Mouse (Mus musculus): Measurements from ENCODE around the gene Csrnp1. TPM values are rescaled to one million over a fixed set of nuclear protein-coding genes. Genes with fewer than 3 reads are reported as not detected.
A peak's percentile ranks its signal among the peaks of the same experiment; 100 is the strongest.

Gene Csrnp1
- polyA plus RNA-seq, 1 experiment from 2014 or later: 1.1 TPM

GRCm38 (mm10) chr9:119978151-119978810 lies 6.2 kb downstream of the Csrnp1 start:
- Histone ChIP-seq H3K4me3 (ENCODE audit: low read depth, low read length) (no peak overlapping the region), H3K36me3 (ENCODE audit: control insufficient read depth, insufficient read depth, low read length) (no peaks in the 10 kb centered on the region), H3K27ac (ENCODE audit: low read depth, low read length) (no peak overlapping the region; the same call in 1 of the 2 replicates), H3K9me3 (ENCODE audit: control insufficient read depth, low read length) (no peaks in the 10 kb centered on the region), H3K27me3 (replicated peaks; ENCODE audit: control insufficient read depth, insufficient read depth, low read length) (no peaks in the 10 kb centered on the region), H3K4me1 (replicated peaks; ENCODE audit: control insufficient read depth, insufficient read depth, low read length) (peaks cover 61% of the 10 kb centered on the region), H3K9ac (ENCODE audit: low read depth, low read length) (no peak overlapping the region), H3K4me2 (peak overlapping the region; percentile 42)
- DNase-seq (ENCODE audit: low spot score) (no peak), ATAC-seq (replicated peaks; ENCODE audit: low FRiP score) (no peak)
- WGBS: 37% methylated on average over 9 of the region's 9 CpGs

GRCm38 (mm10) chr9:119977557-119978060 lies 6.8 kb downstream of the Csrnp1 start:
- WGBS: 34% methylated on average over 5 of the region's 5 CpGs
- no peak overlapping the region for H3K9ac ChIP-seq (ENCODE audit: low read depth, low read length)

GRCm38 (mm10) chr9:119976704-119977556 lies 7.5 kb downstream of the Csrnp1 start:
- H3K27me3 ChIP-seq (replicated peaks; ENCODE audit: control insufficient read depth, insufficient read depth, low read length): no peaks in the 10 kb centered on the region
- H3K9ac ChIP-seq (ENCODE audit: low read depth, low read length): no peak overlapping the region
- H3K4me3 ChIP-seq (ENCODE audit: low read depth, low read length): no peak overlapping the region
- peak overlapping the region; percentile 42 for H3K4me2 ChIP-seq
- DNase-seq (ENCODE audit: low spot score) (no peak), ATAC-seq (replicated peaks; ENCODE audit: low FRiP score) (no peak)
- WGBS: 20% methylated on average over 17 of the region's 17 CpGs
- H3K27ac ChIP-seq (ENCODE audit: low read depth, low read length): no peak overlapping the region
- peaks cover 53% of the 10 kb centered on the region for H3K4me1 ChIP-seq (replicated peaks; ENCODE audit: control insufficient read depth, insufficient read depth, low read length)
- no peaks in the 10 kb centered on the region for H3K9me3 ChIP-seq (ENCODE audit: control insufficient read depth, low read length)
- H3K36me3 ChIP-seq (ENCODE audit: control insufficient read depth, insufficient read depth, low read length): peaks cover 4% of the 10 kb centered on the region; the same call in 1 of the 2 replicates

More at GRCm38 (mm10) chr9:119977557-119978060, 6.8 kb downstream of the Csrnp1 start:
- ATAC-seq (replicated peaks; ENCODE audit: low FRiP score) (no peak), DNase-seq (ENCODE audit: low spot score) (no peak)
- Histone ChIP-seq H3K4me3 (ENCODE audit: low read depth, low read length) (no peak overlapping the region), H3K27me3 (replicated peaks; ENCODE audit: control insufficient read depth, insufficient read depth, low read length) (no peaks in the 10 kb centered on the region), H3K9me3 (ENCODE audit: control insufficient read depth, low read length) (no peaks in the 10 kb centered on the region), H3K4me2 (peak overlapping the region; percentile 42), H3K4me1 (replicated peaks; ENCODE audit: control insufficient read depth, insufficient read depth, low read length) (peaks cover 59% of the 10 kb centered on the region), H3K36me3 (ENCODE audit: control insufficient read depth, insufficient read depth, low read length) (no peaks in the 10 kb centered on the region; the same call in 1 of the 2 replicates), H3K27ac (ENCODE audit: low read depth, low read length) (no peak overlapping the region; the same call in 1 of the 2 replicates)

GRCm38 (mm10) chr9:119975286-119975685 lies 9.2 kb downstream of the Csrnp1 start:
- Histone ChIP-seq H3K36me3 (ENCODE audit: control insufficient read depth, insufficient read depth, low read length) (peaks cover 7% of the 10 kb centered on the region; the same call in 1 of the 2 replicates), H3K4me3 (ENCODE audit: low read depth, low read length) (no peak overlapping the region), H3K9me3 (ENCODE audit: control insufficient read depth, low read length) (no peaks in the 10 kb centered on the region), H3K27me3 (replicated peaks; ENCODE audit: control insufficient read depth, insufficient read depth, low read length) (no peaks in the 10 kb centered on the region), H3K4me1 (replicated peaks; ENCODE audit: control insufficient read depth, insufficient read depth, low read length) (peaks cover 36% of the 10 kb centered on the region), H3K27ac (ENCODE audit: low read depth, low read length) (no peak overlapping the region), H3K9ac (ENCODE audit: low read depth, low read length) (no peak overlapping the region), H3K4me2 (no peak overlapping the region)
- ATAC-seq (replicated peaks; ENCODE audit: low FRiP score) (no peak), DNase-seq (ENCODE audit: low spot score) (no peak)
- WGBS: 87% methylated on average over 4 of the region's 4 CpGs

GRCm38 (mm10) chr9:119974609-119975008 lies 9.8 kb downstream of the Csrnp1 start:
- Histone ChIP-seq H3K9ac (ENCODE audit: low read depth, low read length) (no peak overlapping the region), H3K9me3 (ENCODE audit: control insufficient read depth, low read length) (no peaks in the 10 kb centered on the region), H3K4me1 (replicated peaks; ENCODE audit: control insufficient read depth, insufficient read depth, low read length) (peaks cover 29% of the 10 kb centered on the region), H3K4me3 (ENCODE audit: low read depth, low read length) (no peak overlapping the region), H3K36me3 (ENCODE audit: control insufficient read depth, insufficient read depth, low read length) (peaks cover 7% of the 10 kb centered on the region; the same call in 1 of the 2 replicates), H3K27me3 (replicated peaks; ENCODE audit: control insufficient read depth, insufficient read depth, low read length) (no peaks in the 10 kb centered on the region), H3K27ac (ENCODE audit: low read depth, low read length) (no peak overlapping the region), H3K4me2 (no peak overlapping the region)
- DNase-seq (ENCODE audit: low spot score): no peak
- WGBS: 75% methylated on average over 5 of the region's 5 CpGs
- ATAC-seq (replicated peaks; ENCODE audit: low FRiP score): no peak

- Histone ChIP-seq H3K27me3 (replicated peaks; ENCODE audit: control insufficient read depth, insufficient read depth, low read length) (no peaks in the 10 kb centered on the region), H3K9ac (ENCODE audit: low read depth, low read length) (no peak overlapping the region), H3K9me3 (ENCODE audit: control insufficient read depth, low read length) (no peaks in the 10 kb centered on the region), H3K4me2 (no peak overlapping the region), H3K4me1 (replicated peaks; ENCODE audit: control insufficient read depth, insufficient read depth, low read length) (peaks cover 24% of the 10 kb centered on the region), H3K36me3 (ENCODE audit: control insufficient read depth, insufficient read depth, low read length) (peaks cover 7% of the 10 kb centered on the region; the same call in 1 of the 2 replicates), H3K27ac (ENCODE audit: low read depth, low read length) (no peak overlapping the region), H3K4me3 (ENCODE audit: low read depth, low read length) (no peak overlapping the region)
- DNase-seq (ENCODE audit: low spot score): no peak
- WGBS: 92% methylated on average over 27 of the region's 27 CpGs
- ATAC-seq (replicated peaks; ENCODE audit: low FRiP score): no peak
Measured at GRCm38 (mm10) chr9:119973869-119974520, 10.5 kb downstream of the Csrnp1 start.

GRCm38 (mm10) chr9:119973281-119973680 lies 11.2 kb downstream of the Csrnp1 start:
- ATAC-seq (replicated peaks; ENCODE audit: low FRiP score) (no peak), DNase-seq (ENCODE audit: low spot score) (no peak)
- WGBS: 91% methylated on average over 23 of the region's 23 CpGs
- peaks cover 19% of the 10 kb centered on the region for H3K4me1 ChIP-seq (replicated peaks; ENCODE audit: control insufficient read depth, insufficient read depth, low read length)
- no peak overlapping the region for H3K27ac ChIP-seq (ENCODE audit: low read depth, low read length)
- H3K4me2 ChIP-seq: no peak overlapping the region
- peaks cover 7% of the 10 kb centered on the region; the same call in 1 of the 2 replicates for H3K36me3 ChIP-seq (ENCODE audit: control insufficient read depth, insufficient read depth, low read length)
- H3K9me3 ChIP-seq (ENCODE audit: control insufficient read depth, low read length): no peaks in the 10 kb centered on the region
- no peaks in the 10 kb centered on the region for H3K27me3 ChIP-seq (replicated peaks; ENCODE audit: control insufficient read depth, insufficient read depth, low read length)
- H3K9ac ChIP-seq (ENCODE audit: low read depth, low read length): no peak overlapping the region
- H3K4me3 ChIP-seq (ENCODE audit: low read depth, low read length): no peak overlapping the region

- 87% methylated on average over 12 of the region's 12 CpGs for WGBS
- no peak overlapping the region for H3K9ac ChIP-seq (ENCODE audit: low read depth, low read length)
- ATAC-seq (replicated peaks; ENCODE audit: low FRiP score) (no peak), DNase-seq (ENCODE audit: low spot score) (no peak)
- H3K36me3 ChIP-seq (ENCODE audit: control insufficient read depth, insufficient read depth, low read length): peaks cover 7% of the 10 kb centered on the region; the same call in 1 of the 2 replicates
- H3K27ac ChIP-seq (ENCODE audit: low read depth, low read length): no peak overlapping the region
- no peaks in the 10 kb centered on the region for H3K9me3 ChIP-seq (ENCODE audit: control insufficient read depth, low read length)
- H3K4me1 ChIP-seq (replicated peaks; ENCODE audit: control insufficient read depth, insufficient read depth, low read length): peaks cover 12% of the 10 kb centered on the region
- no peaks in the 10 kb centered on the region for H3K27me3 ChIP-seq (replicated peaks; ENCODE audit: control insufficient read depth, insufficient read depth, low read length)
- no peak overlapping the region for H3K4me3 ChIP-seq (ENCODE audit: low read depth, low read length)
- no peak overlapping the region for H3K4me2 ChIP-seq
Measured at GRCm38 (mm10) chr9:119972582-119972981, 11.9 kb downstream of the Csrnp1 start.

All from liver, embryonic 11.5 days (tissue).